Mouse (Mus musculus): ENCODE measurements around the gene Axin2. TPM values are rescaled to one million over a fixed set of nuclear protein-coding genes. Genes with fewer than 3 reads are reported as not detected.

The Axin2 gene
- 15.9 and 20.7 TPM in 2 replicates for polyA plus RNA-seq (2012; rRNA removed)

GRCm38 (mm10) chr11:108920158-108920635, at the start of gene Axin2:
Axin2 (plus strand) TSS chr11:108920349.

Other genes with a start within 250 kb of the Axin2 start
- not detected in 2 replicates for gene E030025P04Rik, start 224.0 kb downstream of the Axin2 start, polyA plus RNA-seq (2012; rRNA removed)

Measured in colon, adult 2 months (tissue).